Mouse (Mus musculus) spleen, adult 2 months (tissue): ENCODE results near the gene Anks1. TPM values are rescaled to one million over a fixed set of nuclear protein-coding genes. Genes with fewer than 3 reads are reported as not detected.

ENCODE experiments used
- DNase-seq, 2 experiments: peaks; one replicate each; pipeline versions ENCODE4 v3.0.0 to v3.0.0-alpha.2; 2012 to 2021; ENCODE audit warnings: low spot score in 2 of 2, low read depth in 1 of 2
- H3K27ac ChIP-seq: fragments of 200-500 bp; 2 replicates; pipeline ENCODE4 v1.5.1; 2012; ENCODE audit warnings: low read length, inconsistent platforms; ENCODE audit not compliant: insufficient read depth
- H3K27me3 ChIP-seq: fragments of 200-500 bp; 2 replicates; pipeline ENCODE4 v1.6.1; 2012; ENCODE audit warnings: mild to moderate bottlenecking, moderate library complexity, low read length, inconsistent platforms; ENCODE audit not compliant: control insufficient read depth, insufficient read depth
- H3K36me3 ChIP-seq: fragments of 200-500 bp; 2 replicates; pipeline ENCODE4 v1.6.1; 2012; ENCODE audit warnings: mild to moderate bottlenecking, low read length, inconsistent platforms; ENCODE audit not compliant: control insufficient read depth, insufficient read depth
- H3K4me1 ChIP-seq: fragments of 200-500 bp; 2 replicates; pipeline ENCODE4 v1.6.1; 2011; ENCODE audit warnings: inconsistent platforms; ENCODE audit not compliant: control insufficient read depth, insufficient read depth, insufficient read length
- H3K4me3 ChIP-seq: fragments of 200-500 bp; 2 replicates; pipeline ENCODE4 v1.5.1; 2011; ENCODE audit warnings: mild to moderate bottlenecking, inconsistent platforms; ENCODE audit not compliant: insufficient read depth, insufficient read length; ENCODE audit errors: extremely low read depth
- CTCF ChIP-seq: fragments of 200-500 bp; IDR thresholded peaks from 2 replicates; pipeline ENCODE4 v1.5.1; 2011; ENCODE audit warnings: mild to moderate bottlenecking, inconsistent platforms; ENCODE audit not compliant: insufficient read depth, insufficient read length, insufficient replicate concordance; ENCODE audit errors: extremely low read depth
- POLR2A ChIP-seq: fragments of 200-500 bp; IDR thresholded peaks from 2 replicates; pipeline ENCODE4 v1.6.1; 2011; ENCODE audit warnings: low read depth, low read length, inconsistent platforms
- WGBS: fragments of 180-500 bp; shearing (Covaris S2); methylation state at CpG from one replicate; pipeline ENCODE4 v1.1.7; 2018; 5-methylcytosine and 5-hydroxymethylcytosine counted together
- polyA plus RNA-seq: library from polyadenylated mRNA; depleted of rRNA; stranded (reverse); fragments of >200 nt; gene quantifications from 2 replicates; pipeline ENCODE4 v1.2.3, GENCODE M21; 2012

The Anks1 gene
- polyA plus RNA-seq, 1 experiment = 25.9 TPM

- Histone ChIP-seq H3K27me3 (no peaks in the 10 kb centered on the region), H3K4me3 (no peak overlapping the region), H3K4me1 (no peaks in the 10 kb centered on the region; the same call in 1 of the 2 replicates), H3K27ac (no peak overlapping the region), H3K36me3 (no peaks in the 10 kb centered on the region)
- TF ChIP-seq CTCF = no peak
- no peak for TF ChIP-seq POLR2A
- WGBS = 92% methylated on average over 10 of the region's 10 CpGs
- DNase-seq = no peak
These were observed 112.8 kb downstream of the Anks1 start for GRCm38 (mm10) chr17:28021911-28022310.

DNA sequence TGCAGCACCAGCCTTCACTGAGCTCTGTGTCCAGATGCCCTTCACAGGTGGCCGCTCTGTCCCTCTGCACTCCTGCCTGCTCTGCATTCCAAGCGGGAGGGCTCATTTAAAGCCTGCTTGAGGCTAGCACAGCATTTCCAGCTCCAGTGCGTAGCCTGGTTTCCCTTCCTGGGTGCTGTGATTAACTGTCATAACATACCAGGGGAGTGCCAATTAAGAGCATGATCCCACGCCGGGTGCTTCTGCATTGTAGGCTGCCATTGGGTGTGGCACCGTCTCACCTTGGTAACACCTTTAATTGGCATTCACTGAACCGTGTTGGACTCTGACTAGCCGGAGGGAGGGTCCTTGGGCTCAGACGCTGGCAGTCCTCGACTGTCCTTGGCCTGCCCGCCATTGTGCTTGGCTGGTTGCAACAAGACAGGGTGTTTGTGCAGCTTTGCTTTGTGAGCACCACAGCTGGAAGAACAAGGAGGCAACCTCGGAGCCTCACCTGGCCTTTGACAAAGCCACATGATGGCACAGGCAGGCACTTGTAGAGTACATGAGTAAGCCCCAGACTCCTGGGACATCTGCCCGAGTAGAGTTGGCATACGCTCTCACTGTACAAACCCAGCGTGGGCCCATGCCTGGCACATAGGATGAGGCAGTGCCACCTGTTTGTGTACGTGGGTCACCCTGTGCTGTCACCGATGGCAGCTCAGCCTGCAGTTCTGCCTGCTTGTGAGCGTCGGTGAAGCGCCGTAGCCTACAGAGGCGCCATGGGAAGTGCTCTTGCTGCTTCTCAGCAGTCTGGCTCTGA lies 113.9 kb downstream of the Anks1 start:
- no peak for DNase-seq
- no peak for TF ChIP-seq POLR2A
- no peak for TF ChIP-seq CTCF
- Histone ChIP-seq H3K36me3 (0 out of 2 replicates have a peak, but pooled peaks cover 2% of the 10 kb centered on the region), H3K4me1 (no peaks in the 10 kb centered on the region; the same call in 1 of the 2 replicates), H3K27ac (no peak overlapping the region), H3K4me3 (no peak overlapping the region), H3K27me3 (no peaks in the 10 kb centered on the region)
- 80% methylated on average over 22 of the region's 22 CpGs for WGBS

GRCm38 (mm10) chr17:28025541-28025961 lies 116.4 kb downstream of the Anks1 start:
- H3K27ac ChIP-seq = no peak overlapping the region
- DNase-seq = no peak
- no peaks in the 10 kb centered on the region for H3K4me1 ChIP-seq

GRCm38 (mm10) chr17:28026111-28026872 lies 117.2 kb downstream of the Anks1 start:
- WGBS = 74% methylated on average over 14 of the region's 14 CpGs
- no peak overlapping the region for H3K4me3 ChIP-seq
- H3K27ac ChIP-seq = no peak overlapping the region
- H3K27me3 ChIP-seq = no peaks in the 10 kb centered on the region
- DNase-seq = no peak
- TF ChIP-seq CTCF = no peak
- TF ChIP-seq POLR2A = no peak
- H3K4me1 ChIP-seq = no peaks in the 10 kb centered on the region
- H3K36me3 ChIP-seq = peaks cover 3% of the 10 kb centered on the region; the same call in 1 of the 2 replicates

More at GRCm38 (mm10) chr17:28025541-28025961, 116.4 kb downstream of the Anks1 start:
- WGBS = 62% methylated on average over 5 of the region's 5 CpGs
- no peaks in the 10 kb centered on the region for H3K27me3 ChIP-seq
- H3K4me3 ChIP-seq = no peak overlapping the region
- H3K36me3 ChIP-seq = peaks cover 3% of the 10 kb centered on the region; the same call in 1 of the 2 replicates
- TF ChIP-seq CTCF (no peak), POLR2A (no peak)

DNA sequence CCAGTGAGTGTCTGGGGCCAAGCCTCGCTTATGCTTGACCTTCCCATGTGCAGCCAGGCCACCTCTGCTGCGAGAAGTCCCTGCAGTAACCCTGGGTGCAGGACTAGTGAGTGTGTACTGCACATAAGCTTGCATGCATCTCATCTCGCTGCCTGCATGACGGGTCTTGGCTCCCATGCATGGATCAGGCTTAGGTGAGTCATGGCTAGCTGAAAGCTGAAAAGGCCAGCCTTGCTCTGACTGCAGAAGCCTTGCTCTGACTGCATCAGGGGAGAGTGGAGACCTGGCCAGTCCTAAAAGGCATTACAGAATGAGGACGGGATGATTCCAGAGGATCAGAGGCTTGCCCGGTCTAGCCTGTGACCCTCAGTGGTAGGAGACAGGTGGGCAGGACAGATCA lies 118.1 kb downstream of the Anks1 start:
- no peak for DNase-seq
- peaks cover 3% of the 10 kb centered on the region; the same call in 1 of the 2 replicates for H3K36me3 ChIP-seq
- no peak overlapping the region for H3K27ac ChIP-seq
- H3K27me3 ChIP-seq = no peaks in the 10 kb centered on the region
- TF ChIP-seq POLR2A (no peak), CTCF (no peak)
- no peaks in the 10 kb centered on the region for H3K4me1 ChIP-seq
- WGBS = 95% methylated on average over 6 of the region's 6 CpGs
- H3K4me3 ChIP-seq = no peak overlapping the region

DNA sequence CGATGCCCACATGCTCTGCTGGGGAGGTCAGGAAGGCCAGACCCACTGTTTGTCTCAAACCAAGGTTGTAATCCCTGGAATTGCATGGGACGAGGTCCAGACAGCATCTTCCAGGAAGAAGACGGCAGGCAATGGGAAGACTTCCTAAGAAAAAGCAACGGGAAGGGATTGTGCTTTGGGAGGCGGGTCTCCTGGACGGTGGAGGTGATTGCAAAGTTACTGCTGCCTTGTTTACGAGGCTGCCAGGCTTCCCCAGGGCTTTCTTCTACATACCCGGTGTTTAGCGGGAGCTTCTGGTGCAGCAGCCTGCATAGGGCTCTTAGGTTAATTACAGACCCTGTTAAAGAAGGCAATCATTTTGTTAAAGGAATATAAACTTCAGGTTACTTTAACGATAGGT lies 119.1 kb downstream of the Anks1 start:
- Histone ChIP-seq H3K4me1 (no peaks in the 10 kb centered on the region), H3K36me3 (peaks cover 3% of the 10 kb centered on the region; the same call in 1 of the 2 replicates), H3K4me3 (no peak overlapping the region), H3K27ac (no peak overlapping the region), H3K27me3 (no peaks in the 10 kb centered on the region)
- WGBS = 87% methylated on average over 10 of the region's 10 CpGs
- TF ChIP-seq POLR2A = no peak
- TF ChIP-seq CTCF = no peak
- DNase-seq = no peak
